Mouse (Mus musculus) liver, postnatal 0 days (tissue): ENCODE measurements around the gene Rap1b.

ENCODE experiments used
- CTCF ChIP-seq: sonication (generic); IDR thresholded peaks from 2 replicates; pipeline ENCODE4 v1.5.1; 2016; ENCODE audit warnings: antibody characterized with exemption, low read depth
- EP300 ChIP-seq: IDR thresholded peaks from 2 replicates; pipeline ENCODE4 v1.6.1; 2016; ENCODE audit warnings: antibody characterized with exemption, low read depth, mild to moderate bottlenecking

- TF ChIP-seq EP300 (no peak), CTCF (no peak)
These were observed 63.8 kb downstream of the Rap1b start for GRCm38 (mm10) chr10:117782056-117782455.
